Comparison of ENCODE assay signal across 8 mouse cellular contexts in genomic region chr13:43773965-43774566, GRCm38 (mm10). TPM values are rescaled to one million over a fixed set of nuclear protein-coding genes. Genes with fewer than 3 reads are reported as not detected.
A peak's percentile ranks its signal among the peaks of the same experiment; 100 is the strongest.
DNase-seq lines count a peak whose midpoint lies in the region; TF ChIP-seq lines count a peak whose summit lies in the region.

No protein-coding gene starts in this region.

- H3K4me3 ChIP-seq in lung, adult 2 months (replicated peaks; ENCODE audit: extremely low read depth, low read depth, low read length), result no peak overlapping the region

- no peak for TF ChIP-seq CTCF in lung, adult 2 months (IDR thresholded peaks at IDR 0.05; ENCODE audit: insufficient read depth, low read length)

- DNase-seq in cerebellum, postnatal 36 days, result peak; percentile 46 to 52
- DNase-seq in cerebellum, adult 9-10 months, result no peak
- peak; percentile 37 for DNase-seq in urinary bladder, postnatal 25 days (ENCODE audit: low spot score)
- no peak for DNase-seq in urinary bladder, postnatal 10 days (ENCODE audit: low spot score)
- peak; percentile 42 for DNase-seq in kidney, adult 11 months
- peak; percentile 46 for DNase-seq in lung, adult 2 months
- peak; percentile 70 for DNase-seq in right cerebral cortex, postnatal 4 days
- DNase-seq in thymus, postnatal 10 days (ENCODE audit: low spot score in 2 of 2), result no peak

- peaks cover 5% of the 10 kb centered on the region; the same call in 1 of the 2 replicates for H3K4me1 ChIP-seq in lung, adult 2 months (ENCODE audit: control insufficient read depth, insufficient read depth, low read length)

- 39% methylated on average over 15 of the region's 15 CpGs for WGBS in lung, adult 2 months

- TF ChIP-seq POLR2A in lung, adult 2 months (IDR thresholded peaks at IDR 0.05; ENCODE audit: borderline replicate concordance, extremely low read depth, low read depth, low read length), result no peak

RNA-seq across cellular contexts. Expression of gene Cd83, which starts 10.5 kb away (rescaled TPM):
- polyA plus RNA-seq in lung, adult 2 months (2012; rRNA removed), result 6.9 and 7.5 TPM in 2 replicates

Comparison
In these comparisons a context has a peak if more than half of its experiments do, and no peak if none do; other contexts are left out.
1. DNase-seq: peak in cerebellum, postnatal 36 days (2 of 2), urinary bladder, postnatal 25 days (single experiment), kidney, adult 11 months (single experiment), lung, adult 2 months (single experiment) and right cerebral cortex, postnatal 4 days (single experiment); none in cerebellum, adult 9-10 months (single experiment), urinary bladder, postnatal 10 days (single experiment) and thymus, postnatal 10 days (0 of 2).